Mouse (Mus musculus) retina, postnatal 1 day (tissue): ENCODE data around the gene Gm10058.
"Not testable (repeated sequence)": the region's sequence is repeated elsewhere in the genome, so short reads cannot be mapped to it uniquely, and the experiment has no call there.

ENCODE experiments used
- DNase-seq: peaks from one replicate; pipeline ENCODE4 v3.0.0-alpha.2; 2012

The Gm10058 gene

DNA sequence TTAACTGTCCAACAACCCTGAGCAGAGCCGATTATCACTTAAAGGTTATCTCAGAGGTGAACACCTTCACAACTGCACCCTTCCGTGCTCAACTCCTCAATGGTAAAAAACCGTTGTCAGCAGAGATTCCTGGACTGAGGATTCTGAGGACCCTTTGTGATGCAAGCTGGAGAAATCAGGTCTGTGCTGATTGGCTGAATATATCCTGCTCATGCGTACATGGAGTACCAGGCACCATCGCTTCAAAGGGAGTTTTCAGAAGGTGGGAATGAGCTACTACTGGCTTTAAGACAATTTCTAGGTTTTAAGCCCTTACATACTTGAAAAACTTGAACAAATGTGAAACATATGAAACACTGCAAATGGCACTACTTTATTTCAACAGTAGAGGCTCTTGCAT is at the start of gene Gm10058:
Gm10058 (minus strand) TSS at position 101 of the 400 bp plus-strand sequence.
- not testable (repeated sequence) for DNase-seq
